Mouse (Mus musculus) MEL (cell line): Measurements from ENCODE around the gene Col4a6.

Source experiments
- ELF1 ChIP-seq: IDR thresholded peaks from 2 replicates; pipeline ENCODE4 v1.6.1; 2014; ENCODE audit warnings: low read depth, mild to moderate bottlenecking, inconsistent platforms, low read length, improper control_type of control experiment, moderate library complexity
- POLR2A ChIP-seq, 2 experiments: IDR thresholded peaks; 2 replicates each; pipeline ENCODE4 v1.6.1; 2011 to 2012; ENCODE audit warnings: low read length in 2 of 2, mild to moderate bottlenecking in 2 of 2, control low read depth in 1 of 2, improper control_type of control experiment in 1 of 2, low read depth in 1 of 2, moderate library complexity in 1 of 2; ENCODE audit not compliant: control insufficient read depth in 1 of 2, insufficient read depth in 1 of 2, poor library complexity in 1 of 2
- RAD21 ChIP-seq: IDR thresholded peaks from 2 replicates; pipeline ENCODE4 v1.6.1; 2011; ENCODE audit warnings: mild to moderate bottlenecking, low read depth, low read length, improper control_type of control experiment
- SIN3A ChIP-seq: IDR thresholded peaks from 2 replicates; pipeline ENCODE4 v1.6.1; 2012; ENCODE audit warnings: low read length, improper control_type of control experiment, inconsistent platforms
- TAL1 ChIP-seq: IDR thresholded peaks from 2 replicates; pipeline ENCODE4 v1.6.1; 2012; ENCODE audit warnings: mild to moderate bottlenecking, inconsistent platforms, low read length, moderate library complexity, mixed read lengths
- UBTF ChIP-seq: IDR thresholded peaks from 2 replicates; pipeline ENCODE4 v1.6.1; 2012; ENCODE audit warnings: low read depth, mild to moderate bottlenecking, inconsistent platforms, low read length, improper control_type of control experiment, moderate library complexity, borderline replicate concordance; ENCODE audit not compliant: insufficient read depth
- ZNF384 ChIP-seq: IDR thresholded peaks from 2 replicates; pipeline ENCODE4 v1.6.1; 2012; ENCODE audit warnings: low read depth, mild to moderate bottlenecking, inconsistent platforms, low read length, improper control_type of control experiment

DNA sequence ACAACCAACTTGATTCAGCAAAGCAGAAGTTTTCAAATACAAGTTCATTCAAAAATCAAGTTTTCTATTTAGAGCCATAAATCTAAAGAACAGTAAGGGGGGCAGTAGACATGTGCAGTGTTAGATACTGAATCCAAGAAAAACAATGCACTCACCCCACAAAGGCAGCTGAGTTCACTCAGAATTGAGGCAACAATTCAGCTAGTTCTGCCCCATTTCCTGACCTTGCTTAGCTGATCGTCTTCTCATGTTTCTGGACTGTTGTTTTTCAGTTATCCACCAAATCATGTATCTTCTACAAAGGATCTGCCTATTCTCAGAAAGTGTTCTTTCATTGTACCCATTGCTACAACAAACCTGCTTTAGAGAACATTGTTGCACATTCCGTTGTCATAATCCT lies 58.6 kb downstream of the Col4a6 start:
- TF ChIP-seq UBTF (no peak), ZNF384 (no peak), RAD21 (no peak), SIN3A (no peak), POLR2A (IDR thresholded peaks at IDR 0.05; ENCODE audit: control insufficient read depth in 1 of 2, insufficient read depth in 1 of 2, low read depth in 1 of 2, low read length in 2 of 2, poor library complexity in 1 of 2) (no peak), TAL1 (no peak), ELF1 (no peak)
